Mouse (Mus musculus): ENCODE data around the gene Pou2f3. TPM values are rescaled to one million over a fixed set of nuclear protein-coding genes. Genes with fewer than 3 reads are reported as not detected.

Gene Pou2f3
- polyA plus RNA-seq, 1 experiment from 2014 or later = not detected

DNA sequence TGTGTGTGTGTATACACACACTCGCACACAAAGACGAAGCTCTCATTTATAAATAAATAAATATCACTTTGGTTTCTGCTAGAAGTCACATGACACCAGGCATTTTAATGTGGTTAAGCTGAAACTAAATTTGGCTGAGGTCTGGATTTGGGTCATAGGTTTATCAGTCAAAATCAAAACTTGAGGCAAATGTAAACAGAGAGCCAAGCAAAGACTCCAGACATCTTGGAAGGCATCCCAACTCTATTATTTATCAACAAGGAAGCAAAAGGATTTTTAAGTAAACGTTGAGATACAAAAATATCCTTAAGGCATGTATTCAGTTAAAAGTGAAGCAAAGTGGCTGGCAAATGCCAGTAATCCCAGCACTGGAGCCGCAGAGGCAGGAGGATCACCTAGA, 95.3 kb downstream of the Pou2f3 start:
- Histone ChIP-seq H3K4me1 (peaks cover 22% of the 10 kb centered on the region), H3K36me3 (replicated peaks) (peaks cover 21% of the 10 kb centered on the region), H3K4me3 (peak overlapping the region; percentile 71; the same call in 1 of the 2 replicates), H3K27me3 (ENCODE audit: poor library complexity, severe bottlenecking) (no peaks in the 10 kb centered on the region; the same call in 1 of the 2 replicates), H3K9me3 (no peaks in the 10 kb centered on the region), H3K27ac (no peak overlapping the region)
- WGBS = 94% methylated on average over 4 of the region's 4 CpGs
- no peak for DNase-seq (ENCODE audit: extremely low spot score, low spot score)

DNA sequence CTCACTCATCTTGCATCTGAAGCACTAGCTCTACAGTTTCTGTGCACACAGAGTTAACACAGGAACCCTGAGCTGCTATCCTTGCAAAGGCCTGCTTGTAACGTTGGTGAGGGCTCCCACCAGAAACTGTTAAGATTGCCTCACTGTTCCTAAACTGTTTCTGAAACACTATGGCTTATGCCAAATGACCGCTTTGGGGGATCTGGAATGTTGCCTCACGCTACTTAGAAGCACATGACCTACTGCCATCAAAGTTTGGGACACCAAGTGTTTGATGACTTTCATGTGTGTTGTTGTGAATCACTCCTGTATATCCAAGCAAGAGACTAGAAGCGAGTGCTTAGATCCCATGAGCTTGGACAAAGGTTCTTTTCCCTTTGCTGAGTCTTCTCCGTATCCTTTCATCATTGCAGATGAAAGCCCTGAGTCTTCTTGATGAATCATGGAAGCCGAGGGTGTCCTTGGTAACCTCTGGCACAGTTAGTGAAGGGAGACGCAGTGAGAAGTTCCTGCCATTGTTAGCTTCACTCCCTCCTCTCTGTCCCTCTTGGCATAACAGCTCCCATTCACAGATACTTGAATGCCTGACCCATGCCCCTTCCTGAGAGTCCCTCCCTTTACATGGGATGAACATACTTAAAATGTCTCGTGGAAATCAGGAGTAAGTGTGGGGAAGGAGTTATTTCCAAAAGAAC, 99.7 kb downstream of the Pou2f3 start:
- peaks cover 21% of the 10 kb centered on the region for H3K36me3 ChIP-seq (replicated peaks)
- H3K27ac ChIP-seq = no peak overlapping the region
- no peaks in the 10 kb centered on the region for H3K9me3 ChIP-seq
- no peaks in the 10 kb centered on the region for H3K27me3 ChIP-seq (ENCODE audit: poor library complexity, severe bottlenecking)
- H3K4me3 ChIP-seq = no peak overlapping the region
- DNase-seq (ENCODE audit: extremely low spot score, low spot score) = no peak
- peaks cover 18% of the 10 kb centered on the region for H3K4me1 ChIP-seq
- 87% methylated on average over 8 of the region's 8 CpGs for WGBS

- no peak for DNase-seq (ENCODE audit: extremely low spot score, low spot score)
- H3K4me3 ChIP-seq = no peak overlapping the region
- H3K27ac ChIP-seq = no peak overlapping the region
- H3K36me3 ChIP-seq (replicated peaks) = peaks cover 21% of the 10 kb centered on the region
- H3K9me3 ChIP-seq = no peaks in the 10 kb centered on the region
- 84% methylated on average over 7 of the region's 7 CpGs for WGBS
- H3K27me3 ChIP-seq (ENCODE audit: poor library complexity, severe bottlenecking) = no peaks in the 10 kb centered on the region
- H3K4me1 ChIP-seq = peaks cover 21% of the 10 kb centered on the region
Observed at GRCm38 (mm10) chr9:43109125-43109524, 101.0 kb downstream of the Pou2f3 start.

- DNase-seq (ENCODE audit: extremely low spot score, low spot score) = no peak
- 90% methylated on average over 3 of the region's 3 CpGs for WGBS
- H3K4me3 ChIP-seq = no peak overlapping the region
- H3K9me3 ChIP-seq = no peaks in the 10 kb centered on the region
- H3K27me3 ChIP-seq (ENCODE audit: poor library complexity, severe bottlenecking) = no peaks in the 10 kb centered on the region
- peaks cover 25% of the 10 kb centered on the region for H3K4me1 ChIP-seq
- peaks cover 21% of the 10 kb centered on the region for H3K36me3 ChIP-seq (replicated peaks)
- H3K27ac ChIP-seq = no peak overlapping the region
Observed at GRCm38 (mm10) chr9:43108721-43109120, 101.4 kb downstream of the Pou2f3 start.

GRCm38 (mm10) chr9:43108081-43108480, 102.1 kb downstream of the Pou2f3 start:
- DNase-seq (ENCODE audit: extremely low spot score, low spot score) = no peak
- Histone ChIP-seq H3K36me3 (replicated peaks) (peaks cover 21% of the 10 kb centered on the region), H3K27me3 (ENCODE audit: poor library complexity, severe bottlenecking) (no peaks in the 10 kb centered on the region), H3K27ac (no peak overlapping the region), H3K4me3 (no peak overlapping the region), H3K4me1 (peaks cover 32% of the 10 kb centered on the region), H3K9me3 (no peaks in the 10 kb centered on the region)
- WGBS = 91% methylated on average over 1 of the region's 1 CpGs

- Histone ChIP-seq H3K4me3 (no peak overlapping the region), H3K36me3 (replicated peaks) (peaks cover 21% of the 10 kb centered on the region), H3K4me1 (peaks cover 37% of the 10 kb centered on the region), H3K27me3 (ENCODE audit: poor library complexity, severe bottlenecking) (no peaks in the 10 kb centered on the region), H3K27ac (no peak overlapping the region), H3K9me3 (no peaks in the 10 kb centered on the region)
- WGBS = 63% methylated on average over 5 of the region's 5 CpGs
- DNase-seq (ENCODE audit: extremely low spot score, low spot score) = no peak
Observed at GRCm38 (mm10) chr9:43107555-43107954, 102.6 kb downstream of the Pou2f3 start.

- 49% methylated on average over 10 of the region's 10 CpGs for WGBS
- H3K4me1 ChIP-seq = peaks cover 41% of the 10 kb centered on the region
Observed at GRCm38 (mm10) chr9:43107187-43107517, 103.0 kb downstream of the Pou2f3 start, which contains the start of gene Arhgef12. TSS of gene Arhgef12 (minus strand) at chr9:43107239.

DNA sequence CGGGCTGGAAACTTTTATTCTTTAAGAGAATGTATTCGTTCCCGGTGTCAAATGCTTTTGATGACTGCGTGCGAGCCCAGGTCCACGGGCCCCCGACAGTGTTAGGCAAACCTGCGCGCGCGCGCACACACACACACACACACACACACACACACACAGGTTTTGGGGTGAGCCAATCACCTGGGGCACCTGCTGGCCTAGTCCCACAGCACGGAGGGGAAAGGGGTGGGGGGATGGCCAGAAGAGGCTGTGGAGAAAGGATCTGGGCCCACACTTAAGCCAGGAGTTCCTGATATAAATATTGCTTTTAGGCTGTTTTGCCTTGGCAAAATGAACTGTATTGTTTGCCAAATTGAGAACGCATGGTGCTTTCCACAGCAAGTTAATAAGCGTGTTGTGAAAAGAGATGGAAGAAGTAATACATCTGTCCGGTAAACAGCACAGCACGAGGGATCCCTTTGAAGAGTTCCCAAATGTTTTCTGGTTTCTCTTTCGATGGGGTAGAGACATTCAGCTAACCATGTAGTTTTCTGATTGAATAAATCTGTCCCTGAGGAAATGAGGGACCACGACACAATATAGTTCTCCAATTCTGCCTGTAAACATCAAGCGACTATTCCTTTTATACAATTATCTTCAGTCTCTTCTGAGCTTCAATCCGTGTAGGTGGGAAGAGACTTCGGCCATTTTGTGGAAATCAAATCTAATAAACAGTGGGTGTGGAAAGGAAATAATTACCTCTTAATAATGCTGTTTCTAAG, 103.6 kb downstream of the Pou2f3 start:
- Histone ChIP-seq H3K27ac (peak overlapping the region; percentile 95), H3K4me1 (peaks cover 44% of the 10 kb centered on the region), H3K27me3 (ENCODE audit: poor library complexity, severe bottlenecking) (no peaks in the 10 kb centered on the region), H3K9me3 (no peaks in the 10 kb centered on the region), H3K36me3 (replicated peaks) (peaks cover 20% of the 10 kb centered on the region), H3K4me3 (peak overlapping the region; percentile 88)
- no peak for DNase-seq (ENCODE audit: extremely low spot score, low spot score)
- WGBS = 25% methylated on average over 22 of the region's 22 CpGs

More at GRCm38 (mm10) chr9:43107187-43107517, 103.0 kb downstream of the Pou2f3 start, which contains the start of gene Arhgef12:
- Histone ChIP-seq H3K9me3 (no peaks in the 10 kb centered on the region), H3K27ac (peak within 1 kb of the TSS; percentile 95), H3K4me3 (peak within 1 kb of the TSS; percentile 88), H3K27me3 (ENCODE audit: poor library complexity, severe bottlenecking) (no peaks in the 10 kb centered on the region), H3K36me3 (replicated peaks) (peaks cover 21% of the 10 kb centered on the region)
- no peak for DNase-seq (ENCODE audit: extremely low spot score, low spot score)

DNA sequence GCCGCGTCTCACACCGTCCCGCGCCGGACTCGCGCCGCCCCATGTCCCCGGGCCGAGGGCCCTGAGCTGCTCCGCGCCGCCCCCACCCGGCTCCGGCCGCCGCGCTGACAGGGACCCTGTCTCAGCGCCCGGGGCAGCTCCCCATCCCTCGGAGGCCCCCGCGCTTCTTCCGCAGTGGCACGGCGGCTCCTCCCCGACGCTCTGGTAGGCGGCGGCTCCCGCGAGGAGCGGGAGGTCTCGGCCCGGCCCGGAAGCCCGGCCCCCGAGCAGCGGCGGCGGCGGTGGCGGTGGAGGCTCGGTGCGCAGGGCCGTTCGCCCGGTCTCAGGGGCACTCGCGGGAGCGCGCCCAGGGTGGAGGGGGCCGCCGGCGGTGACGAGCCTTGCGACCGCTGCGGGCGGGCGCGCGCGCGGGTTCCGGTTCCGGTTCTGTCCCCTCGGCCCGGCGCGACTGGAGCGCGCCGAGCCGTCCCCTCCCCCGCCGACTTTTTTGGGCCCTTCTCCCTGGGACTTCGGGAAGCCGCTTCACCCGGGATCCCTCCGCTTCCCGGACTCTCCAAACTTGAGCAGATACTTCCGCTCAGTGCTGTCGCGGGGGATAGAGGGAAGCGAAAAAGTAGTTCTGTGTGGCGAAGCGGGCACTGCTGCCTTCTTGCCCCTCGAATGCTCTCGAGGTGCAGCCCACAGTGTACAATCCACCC, 104.4 kb downstream of the Pou2f3 start:
- Histone ChIP-seq H3K4me3 (peak overlapping the region; percentile 88), H3K27me3 (ENCODE audit: poor library complexity, severe bottlenecking) (no peaks in the 10 kb centered on the region)
- peak; percentile 91 for DNase-seq (ENCODE audit: extremely low spot score, low spot score)

GRCm38 (mm10) chr9:43104873-43105663, 105.1 kb downstream of the Pou2f3 start:
- H3K27ac ChIP-seq = peak overlapping the region; percentile 95
- no peaks in the 10 kb centered on the region for H3K9me3 ChIP-seq
- peak overlapping the region; percentile 88 for H3K4me3 ChIP-seq
- 0% methylated on average over 38 of the region's 40 CpGs for WGBS
- no peaks in the 10 kb centered on the region for H3K27me3 ChIP-seq (ENCODE audit: poor library complexity, severe bottlenecking)
- peak; percentile 56 for DNase-seq (ENCODE audit: extremely low spot score, low spot score)
- H3K4me1 ChIP-seq = peaks cover 44% of the 10 kb centered on the region
- peaks cover 6% of the 10 kb centered on the region; the same call in 1 of the 2 replicates for H3K36me3 ChIP-seq (replicated peaks)

More for the DNA sequence above, 104.4 kb downstream of the Pou2f3 start:
- peak overlapping the region; percentile 95 for H3K27ac ChIP-seq
- H3K4me1 ChIP-seq = peaks cover 44% of the 10 kb centered on the region
- H3K36me3 ChIP-seq (replicated peaks) = peaks cover 13% of the 10 kb centered on the region
- H3K9me3 ChIP-seq = no peaks in the 10 kb centered on the region
- WGBS = under 1% methylated on average over 81 of the region's 91 CpGs

GRCm38 (mm10) chr9:43104526-43104872, 105.7 kb downstream of the Pou2f3 start:
- WGBS = 13% methylated on average over 4 of the region's 4 CpGs
- Histone ChIP-seq H3K36me3 (replicated peaks) (peaks cover 6% of the 10 kb centered on the region; the same call in 1 of the 2 replicates), H3K4me1 (peaks cover 44% of the 10 kb centered on the region), H3K27ac (peak overlapping the region; percentile 95; the same call in 1 of the 2 replicates), H3K27me3 (ENCODE audit: poor library complexity, severe bottlenecking) (no peaks in the 10 kb centered on the region), H3K9me3 (no peaks in the 10 kb centered on the region), H3K4me3 (peak overlapping the region; percentile 88)
- DNase-seq (ENCODE audit: extremely low spot score, low spot score) = no peak
